Mouse (Mus musculus): ENCODE results near the gene Mug2. TPM values are rescaled to one million over a fixed set of nuclear protein-coding genes. Genes with fewer than 3 reads are reported as not detected.

Mug2 gene
- under 1 TPM in 1 of 2 experiments, not detected in 1; 0.05 TPM for polyA plus RNA-seq (2017; shearing (Covaris generic))

DNA sequence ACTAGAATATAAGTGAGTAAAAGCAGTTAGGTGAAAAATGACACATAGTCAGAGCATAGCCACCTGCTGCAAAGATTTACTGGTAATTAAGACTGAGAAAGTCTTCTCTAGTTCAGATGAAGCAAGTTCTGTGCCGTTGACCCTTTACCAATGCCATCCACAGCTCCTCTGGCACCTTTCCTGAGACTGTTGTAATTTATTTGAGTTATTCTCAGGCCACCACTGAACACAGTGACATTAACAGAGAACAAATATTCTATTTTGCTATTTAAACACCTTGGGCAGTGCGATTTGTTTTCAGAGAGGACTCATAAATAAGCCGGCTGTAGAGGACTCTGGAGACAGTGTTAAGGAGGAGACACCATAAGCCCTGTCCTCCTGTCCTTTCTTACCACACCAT, at the start of gene Mug2:
Mug2 (plus strand) TSS at position 301 of the 400 bp plus-strand sequence.

Other genes starting within 250 kb of the Mug2 start
- under 1 TPM in 1 of 2 experiments, not detected in 1; 0.10 TPM for gene Mug1, start 168.2 kb upstream of the Mug2 start, polyA plus RNA-seq (2017; shearing (Covaris generic))